Mouse (Mus musculus) frontal cortex, postnatal 25 days (tissue): Measurements from ENCODE around the gene Ppp2r3a.

Experiments
- DNase-seq, 2 experiments: peaks; one replicate each; pipeline ENCODE4 v3.0.0; 2022; ENCODE audit warnings: low spot score in 2 of 2

The Ppp2r3a gene

GRCm38 (mm10) chr9:101075091-101075581 is 176.5 kb downstream of the Ppp2r3a start:
- DNase-seq, result no peak

- DNase-seq, result peak; percentile 62 to 67
These were observed 177.1 kb downstream of the Ppp2r3a start for GRCm38 (mm10) chr9:101074332-101075021.

GRCm38 (mm10) chr9:101073987-101074331 is 177.6 kb downstream of the Ppp2r3a start, which contains the start of gene Msl2:
TSS of gene Msl2 (plus strand) at chr9:101074101.
- DNase-seq, result no peak

- peak; percentile 96 to 98 for DNase-seq
These were observed 178.3 kb downstream of the Ppp2r3a start for GRCm38 (mm10) chr9:101073041-101073986.

GRCm38 (mm10) chr9:101072506-101072905 is 179.1 kb downstream of the Ppp2r3a start:
- no peak for DNase-seq

GRCm38 (mm10) chr9:101069781-101070180 is 181.8 kb downstream of the Ppp2r3a start:
- no peak for DNase-seq

GRCm38 (mm10) chr9:101065076-101065602 is 186.5 kb downstream of the Ppp2r3a start:
- DNase-seq, result no peak

- no peak for DNase-seq
These were observed 189.3 kb downstream of the Ppp2r3a start for GRCm38 (mm10) chr9:101062253-101062780.

- no peak for DNase-seq
These were observed 190.6 kb downstream of the Ppp2r3a start for GRCm38 (mm10) chr9:101061035-101061434.

GRCm38 (mm10) chr9:101057156-101057555 is 194.4 kb downstream of the Ppp2r3a start:
- DNase-seq, result no peak
